Mouse (Mus musculus) macrophage (primary cell): ENCODE measurements around the gene Zmym4. TPM values are rescaled to one million over a fixed set of nuclear protein-coding genes. Genes with fewer than 3 reads are reported as not detected.
"Not testable (repeated sequence)": the region's sequence is repeated elsewhere in the genome, so short reads cannot be mapped to it uniquely, and the experiment has no call there.

Source experiments
- H3K27ac ChIP-seq: fragments of 350-480 bp; formaldehyde crosslinking; 2 replicates; pipeline ENCODE4 v1.9.0; 2021
- H3K36me3 ChIP-seq: fragments of 350-480 bp; formaldehyde crosslinking; 2 replicates; pipeline ENCODE4 v1.9.0; 2021; ENCODE audit errors: inconsistent target
- H3K4me3 ChIP-seq: fragments of 350-480 bp; formaldehyde crosslinking; 2 replicates; pipeline ENCODE4 v1.9.0; 2021; ENCODE audit errors: inconsistent target
- H3K79me2 ChIP-seq: fragments of 350-480 bp; formaldehyde crosslinking; 2 replicates; pipeline ENCODE4 v1.9.0; 2021; ENCODE audit errors: inconsistent target
- WGBS: methylation state at CpG from one replicate; pipeline ENCODE4 v1.1.7; 2026; ENCODE audit warnings: inconsistent platforms; ENCODE audit not compliant: missing documents; 5-methylcytosine and 5-hydroxymethylcytosine counted together
- polyA plus RNA-seq: library from polyadenylated mRNA; stranded (reverse); fragments of 250-400 nt; gene quantifications from 3 replicates; pipeline ENCODE4 v1.2.4, GENCODE M21; 2018; ENCODE audit warnings: inconsistent platforms

Gene Zmym4
- polyA plus RNA-seq, 1 experiment from 2014 or later, result 14.7 TPM

DNA sequence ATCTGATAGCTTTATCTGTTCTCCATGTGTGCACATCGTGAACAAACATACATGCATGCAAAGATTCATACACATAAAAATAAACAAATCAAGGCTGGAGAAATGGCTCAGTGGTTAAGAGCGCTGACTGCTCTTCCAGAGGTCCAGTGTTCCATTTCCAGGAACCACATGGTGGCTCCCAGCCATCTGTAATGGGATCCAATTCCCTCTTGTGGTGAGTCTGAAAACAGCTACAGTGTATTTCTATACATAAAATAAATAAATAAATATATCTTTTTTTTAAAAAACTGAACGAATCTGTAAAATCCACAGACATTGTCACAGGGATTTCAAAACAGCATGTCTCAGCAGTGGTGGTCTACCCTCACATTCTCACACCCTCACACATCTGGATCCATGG lies 10.8 kb upstream of the Zmym4 start:
- no peak overlapping the region for H3K27ac ChIP-seq
- no peak overlapping the region for H3K4me3 ChIP-seq
- 88% methylated on average over 3 of the region's 3 CpGs for WGBS
- no peaks in the 10 kb centered on the region for H3K79me2 ChIP-seq
- no peaks in the 10 kb centered on the region for H3K36me3 ChIP-seq

GRCm38 (mm10) chr4:126977467-126977866 lies 9.5 kb upstream of the Zmym4 start:
- no peaks in the 10 kb centered on the region for H3K79me2 ChIP-seq
- no peaks in the 10 kb centered on the region for H3K36me3 ChIP-seq
- H3K4me3 ChIP-seq, result no peak overlapping the region
- no peak overlapping the region for H3K27ac ChIP-seq

DNA sequence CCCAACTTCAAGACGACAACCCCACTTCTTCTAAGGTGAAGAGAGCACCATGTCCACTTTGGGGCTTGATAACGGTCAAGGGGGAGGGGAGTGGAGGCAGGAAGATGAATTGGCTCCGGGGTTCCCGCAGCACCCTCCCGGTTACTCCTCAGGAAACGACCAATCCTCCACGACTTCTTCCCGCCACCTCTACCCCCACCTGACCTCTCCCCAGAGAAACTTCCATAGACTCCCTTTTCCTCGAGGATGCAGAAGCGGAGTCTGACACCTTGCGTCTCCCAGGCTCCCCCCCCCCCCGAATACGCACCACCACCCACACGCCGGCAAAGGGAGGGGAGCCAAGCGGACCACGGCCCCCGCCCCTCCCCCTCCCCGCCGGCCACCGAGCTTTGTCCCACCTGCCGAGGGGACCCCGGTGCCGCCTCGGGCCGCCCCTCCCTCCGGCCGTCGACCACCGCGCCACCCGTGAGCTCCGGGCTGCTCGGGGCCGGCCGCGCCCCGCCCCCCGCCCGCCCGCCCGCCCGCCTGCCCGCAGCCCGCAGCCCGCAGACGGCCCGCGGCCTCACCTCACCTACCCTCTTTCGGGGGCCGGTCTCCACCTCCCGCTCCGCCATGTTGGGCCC lies 583 bp downstream of the Zmym4 start:
- H3K79me2 ChIP-seq, result peaks cover 50% of the 10 kb centered on the region
- H3K27ac ChIP-seq, result no peak overlapping the region
- no peaks in the 10 kb centered on the region for H3K36me3 ChIP-seq
- H3K4me3 ChIP-seq, result peak overlapping the region; percentile 56
- under 1% methylated on average over 43 of the region's 53 CpGs for WGBS

- Histone ChIP-seq H3K79me2 (peaks cover 100% of the 10 kb centered on the region), H3K27ac (no peak overlapping the region), H3K4me3 (no peak overlapping the region), H3K36me3 (no peaks in the 10 kb centered on the region)
Measured at GRCm38 (mm10) chr4:126958682-126959081, 9.3 kb downstream of the Zmym4 start.

DNA sequence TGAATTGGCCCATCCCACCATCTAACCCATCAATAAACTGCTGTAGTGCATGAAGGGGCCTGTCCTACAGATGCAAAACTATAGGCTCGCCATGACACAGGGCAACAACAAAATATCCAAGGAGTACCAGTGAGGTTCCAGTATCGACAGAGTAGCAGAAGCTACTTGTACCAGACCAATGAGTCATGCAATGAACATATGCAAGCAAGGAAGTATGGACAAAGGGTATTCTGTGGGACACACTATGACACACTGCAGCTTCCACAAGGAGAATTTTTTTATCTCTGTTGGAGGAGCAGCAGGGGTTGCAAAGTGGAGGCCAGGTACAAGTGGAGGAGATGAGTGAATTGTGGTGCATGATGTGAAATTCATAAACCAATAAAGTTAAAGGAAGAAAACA lies 9.7 kb downstream of the Zmym4 start:
- H3K36me3 ChIP-seq, result no peaks in the 10 kb centered on the region
- H3K79me2 ChIP-seq, result peaks cover 100% of the 10 kb centered on the region
- H3K27ac ChIP-seq, result no peak overlapping the region
- H3K4me3 ChIP-seq, result no peak overlapping the region
- WGBS, result 79% methylated on average over 2 of the region's 2 CpGs

- Histone ChIP-seq H3K4me3 (no peak overlapping the region), H3K79me2 (peaks cover 99% of the 10 kb centered on the region), H3K27ac (no peak overlapping the region), H3K36me3 (no peaks in the 10 kb centered on the region)
- WGBS, result 97% methylated on average over 3 of the region's 3 CpGs
Measured at GRCm38 (mm10) chr4:126957434-126957833, 10.5 kb downstream of the Zmym4 start.

DNA sequence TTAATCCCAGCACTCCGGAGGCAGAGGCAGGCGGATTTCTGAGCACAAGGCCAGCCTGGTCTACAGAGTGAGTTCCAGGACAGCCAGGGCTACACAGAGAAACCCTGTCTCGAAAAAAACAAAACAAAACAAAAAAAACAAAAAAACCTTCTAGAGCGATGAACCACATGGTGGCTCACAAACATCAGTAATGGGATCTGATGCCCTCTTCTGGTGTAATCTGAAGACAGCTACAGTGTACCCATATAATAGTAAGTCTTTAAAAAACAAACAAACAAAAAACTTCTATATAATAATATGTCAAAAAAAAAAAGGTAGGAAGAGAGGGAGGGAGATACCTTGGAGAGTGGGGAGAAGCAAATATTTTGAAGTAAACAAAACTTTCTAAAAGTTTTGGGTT lies 17.1 kb downstream of the Zmym4 start:
- H3K27ac ChIP-seq, H3K36me3 ChIP-seq, H3K4me3 ChIP-seq: not testable (repeated sequence)
- peaks cover 75% of the 10 kb centered on the region for H3K79me2 ChIP-seq
- 87% methylated on average over 4 of the region's 4 CpGs for WGBS

DNA sequence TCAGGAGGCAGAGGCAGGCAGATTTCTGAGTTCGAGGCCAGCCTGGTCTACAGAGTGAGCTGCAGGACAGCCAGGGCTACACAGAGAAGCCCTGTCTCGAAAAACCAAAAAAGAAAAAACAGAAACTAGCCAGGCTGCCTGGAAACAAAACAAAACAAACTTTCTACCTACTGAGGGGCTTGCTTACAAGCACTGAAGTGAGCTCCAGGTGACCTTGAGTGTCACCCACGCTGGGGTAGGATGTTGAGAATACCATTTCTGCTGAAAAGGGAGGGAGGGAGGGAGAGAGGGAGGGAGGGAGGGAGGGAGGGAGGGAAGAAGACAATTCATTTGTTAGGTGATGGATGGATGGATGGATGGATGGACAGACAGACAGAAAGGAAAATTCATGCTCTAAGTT lies 24.5 kb downstream of the Zmym4 start:
- Histone ChIP-seq H3K27ac (no peak overlapping the region), H3K36me3 (no peaks in the 10 kb centered on the region), H3K4me3 (no peak overlapping the region), H3K79me2 (peaks cover 2% of the 10 kb centered on the region; the same call in 1 of the 2 replicates)
- WGBS, result 95% methylated on average over 2 of the region's 3 CpGs

- H3K4me3 ChIP-seq, result no peak overlapping the region
- H3K79me2 ChIP-seq, result no peaks in the 10 kb centered on the region
- no peak overlapping the region for H3K27ac ChIP-seq
- no peaks in the 10 kb centered on the region for H3K36me3 ChIP-seq
- WGBS, result 100% methylated on average over 2 of the region's 3 CpGs
Measured at GRCm38 (mm10) chr4:126942846-126943245, 25.1 kb downstream of the Zmym4 start.

DNA sequence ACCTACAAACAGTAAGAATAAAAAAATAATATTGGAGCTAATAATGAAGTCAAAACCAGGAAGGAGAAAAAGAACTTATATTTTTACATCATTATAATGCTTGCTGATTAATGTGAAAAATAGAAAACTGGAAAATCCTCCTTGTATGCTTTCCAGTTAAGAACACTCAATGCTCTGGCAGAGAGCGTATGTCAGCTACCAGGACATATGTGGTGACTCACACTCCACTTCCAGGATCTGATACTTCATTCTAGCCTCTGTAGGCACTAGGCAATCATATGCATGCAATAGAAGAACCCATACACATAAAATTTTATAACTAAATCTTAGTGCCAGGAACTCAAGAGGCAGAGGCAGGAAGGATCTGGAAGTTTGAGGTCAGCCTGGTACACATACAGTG lies 40.2 kb downstream of the Zmym4 start:
- WGBS, result 100% methylated on average over 1 of the region's 1 CpGs

GRCm38 (mm10) chr4:126889879-126890278 lies 78.1 kb downstream of the Zmym4 start:
- H3K36me3 ChIP-seq, result peaks cover 32% of the 10 kb centered on the region; the same call in 1 of the 2 replicates
- no peak overlapping the region for H3K27ac ChIP-seq
- 13% methylated on average over 8 of the region's 8 CpGs for WGBS
- no peaks in the 10 kb centered on the region for H3K79me2 ChIP-seq
- H3K4me3 ChIP-seq, result no peak overlapping the region

More for the DNA sequence above, 40.2 kb downstream of the Zmym4 start:
- Histone ChIP-seq H3K27ac (no peak overlapping the region), H3K36me3 (peaks cover 11% of the 10 kb centered on the region; the same call in 1 of the 2 replicates), H3K79me2 (no peaks in the 10 kb centered on the region), H3K4me3 (no peak overlapping the region)

DNA sequence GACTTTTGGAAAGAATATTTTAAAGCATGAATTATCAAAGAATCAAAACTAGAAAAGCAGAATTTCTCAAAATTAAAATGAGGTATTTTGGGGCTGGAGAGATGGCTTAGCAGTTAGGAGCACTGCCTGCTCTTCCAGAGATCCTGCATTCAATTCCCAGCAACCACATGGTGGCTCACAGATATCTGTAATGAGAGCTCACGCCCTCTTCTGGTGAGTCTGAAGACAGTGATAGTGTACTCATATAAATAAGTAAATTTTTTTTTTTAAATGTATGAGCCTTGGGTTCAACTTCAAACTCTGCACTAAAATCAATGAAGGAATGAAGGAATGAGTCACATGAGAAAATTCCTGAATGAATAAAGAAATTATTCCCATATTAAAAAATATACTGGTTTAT lies 82.0 kb downstream of the Zmym4 start:
- H3K36me3 ChIP-seq, result peaks cover 20% of the 10 kb centered on the region; the same call in 1 of the 2 replicates
- WGBS, result 86% methylated on average over 1 of the region's 1 CpGs

GRCm38 (mm10) chr4:126883602-126884001 lies 84.3 kb downstream of the Zmym4 start:
- 76% methylated on average over 5 of the region's 5 CpGs for WGBS
- H3K4me3 ChIP-seq, result no peak overlapping the region
- H3K27ac ChIP-seq, result no peak overlapping the region
- H3K79me2 ChIP-seq, result no peaks in the 10 kb centered on the region
- peaks cover 26% of the 10 kb centered on the region; the same call in 1 of the 2 replicates for H3K36me3 ChIP-seq

More for the DNA sequence above, 82.0 kb downstream of the Zmym4 start:
- H3K4me3 ChIP-seq, result no peak overlapping the region
- H3K79me2 ChIP-seq, result no peaks in the 10 kb centered on the region
- H3K27ac ChIP-seq, result no peak overlapping the region

DNA sequence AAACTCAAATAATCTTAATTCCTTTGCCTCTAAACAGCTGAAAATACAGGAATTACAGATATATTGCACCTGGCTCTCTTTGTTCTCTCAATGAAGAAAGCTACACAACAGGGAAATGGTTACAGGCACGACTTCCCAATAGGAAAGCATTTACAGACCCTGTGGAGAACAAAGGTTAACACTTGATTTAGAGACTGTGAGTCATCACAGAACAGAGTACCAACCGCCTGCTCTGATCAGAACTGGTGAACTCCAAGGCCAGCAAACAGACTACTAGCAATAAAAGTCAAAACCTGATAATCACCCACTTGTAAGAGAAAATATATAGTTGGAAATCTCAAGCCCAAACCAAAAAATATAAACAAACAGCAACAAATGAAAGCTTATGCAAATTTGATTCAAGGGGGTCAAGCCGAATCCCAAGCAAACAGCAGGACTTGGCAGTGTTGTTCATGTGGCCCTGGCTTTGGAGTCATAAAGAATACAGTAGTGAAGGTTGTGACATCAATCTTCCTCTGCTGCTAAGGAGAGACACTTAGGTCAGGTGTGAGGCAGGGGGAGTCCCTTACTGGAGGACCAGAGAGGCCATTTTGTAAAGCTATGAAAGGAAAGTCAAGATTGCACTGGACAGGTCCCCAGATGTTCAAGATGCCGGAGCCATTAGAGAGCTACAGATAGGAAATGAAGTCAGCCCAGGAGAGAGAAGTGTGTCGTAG lies 88.2 kb downstream of the Zmym4 start:
- H3K79me2 ChIP-seq, result no peaks in the 10 kb centered on the region
- H3K4me3 ChIP-seq, result no peak overlapping the region
- WGBS, result 100% methylated on average over 4 of the region's 5 CpGs
- H3K36me3 ChIP-seq, result peaks cover 30% of the 10 kb centered on the region
- H3K27ac ChIP-seq, result no peak overlapping the region

- WGBS, result 59% methylated on average over 7 of the region's 7 CpGs
- no peak overlapping the region for H3K27ac ChIP-seq
- no peak overlapping the region for H3K4me3 ChIP-seq
- no peaks in the 10 kb centered on the region for H3K79me2 ChIP-seq
- H3K36me3 ChIP-seq, result peaks cover 18% of the 10 kb centered on the region
Measured at GRCm38 (mm10) chr4:126872717-126873116, 95.2 kb downstream of the Zmym4 start.
